Mouse (Mus musculus) T-helper 1 cell (primary cell): ENCODE data around the gene Sde2.

Experiments
- in situ Hi-C: fragments of 300-600 bp; cut with MboI, MseI; formaldehyde crosslinking; loops from one replicate; pipeline ENCODE4 v1.15.1; 2025; ENCODE audit warnings: high pct_unique_total_duplicates

Gene Sde2

DNA sequence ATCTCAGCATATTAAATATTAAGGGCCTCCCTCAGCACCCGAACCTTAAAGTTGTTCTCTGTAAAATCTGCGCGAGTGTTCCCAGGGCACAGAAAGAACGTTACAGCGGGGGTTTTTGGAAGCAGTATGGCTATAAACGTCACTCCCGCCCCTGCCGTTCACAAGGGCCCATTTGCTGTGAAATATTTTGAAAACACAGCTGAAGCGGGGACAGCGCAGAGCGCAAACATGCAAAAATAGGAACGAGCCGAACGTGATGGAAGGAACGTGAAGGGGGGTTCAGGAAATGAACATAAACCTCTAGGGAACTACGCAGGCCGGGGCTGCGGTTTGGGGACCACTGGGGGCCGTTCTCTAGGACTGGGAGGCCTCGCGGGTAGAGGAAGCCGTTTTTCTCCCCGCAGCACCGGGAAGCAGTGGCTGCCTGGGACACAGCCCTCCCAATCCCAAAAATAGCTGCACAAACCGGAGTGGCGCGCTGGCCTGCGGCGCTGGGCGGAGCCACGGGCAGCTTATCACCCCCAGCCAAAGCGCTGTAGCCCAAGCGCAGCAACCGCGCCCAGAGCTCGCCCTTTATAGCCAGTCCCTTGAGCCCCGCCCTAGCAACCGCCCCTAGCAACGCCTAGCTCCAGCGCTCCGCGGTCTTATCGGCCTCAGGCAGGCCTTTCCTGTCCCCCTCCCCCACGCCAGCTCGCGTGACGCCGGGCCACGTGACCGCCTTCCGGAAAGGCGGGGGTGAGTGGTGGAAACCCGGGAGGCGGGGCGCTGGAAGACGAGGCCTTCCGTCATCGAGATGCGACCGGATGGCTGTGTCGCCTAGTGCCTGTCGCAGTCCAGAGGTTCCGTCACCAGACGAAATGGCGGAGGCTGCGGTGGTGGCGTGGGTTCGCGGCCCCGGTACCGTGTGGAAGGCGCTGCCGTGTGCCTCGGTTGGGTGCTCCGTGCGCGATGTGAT is at the start of gene Sde2:
Sde2 (plus strand) TSS at position 812 of the 955 bp plus-strand sequence.
- in situ Hi-C loops, result no loop called here

DNA sequence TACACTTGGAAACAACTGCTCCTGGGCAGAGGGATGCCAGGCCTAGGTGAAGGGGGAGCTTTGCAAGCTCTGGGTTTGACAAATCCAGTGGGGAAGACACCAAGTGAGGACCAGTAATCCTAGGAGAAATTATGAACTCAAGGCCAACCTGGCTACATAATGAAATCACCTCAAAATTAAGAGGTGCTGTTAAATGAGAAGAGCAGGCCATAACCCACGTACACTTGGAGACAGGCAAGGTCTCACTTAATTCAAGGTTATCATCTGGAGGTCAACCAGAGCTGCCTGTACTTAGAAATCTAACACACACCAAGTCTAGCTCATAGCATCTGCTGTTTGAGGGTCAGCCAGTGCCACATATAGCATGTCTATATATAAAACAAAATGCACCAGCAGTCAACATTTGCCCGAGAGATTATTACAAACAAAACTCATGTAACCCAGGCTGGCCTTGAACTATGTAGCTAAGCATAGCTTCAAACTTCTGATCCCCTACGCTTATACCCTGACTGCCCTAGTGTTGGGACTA is 49.4 kb upstream of the Sde2 start:
- in situ Hi-C loops, result loop anchor here (10.0 kb wide), 1 partner anchor 997 kb away; the partner anchor contains the start of genes Ahctf1 and Gm10518

DNA sequence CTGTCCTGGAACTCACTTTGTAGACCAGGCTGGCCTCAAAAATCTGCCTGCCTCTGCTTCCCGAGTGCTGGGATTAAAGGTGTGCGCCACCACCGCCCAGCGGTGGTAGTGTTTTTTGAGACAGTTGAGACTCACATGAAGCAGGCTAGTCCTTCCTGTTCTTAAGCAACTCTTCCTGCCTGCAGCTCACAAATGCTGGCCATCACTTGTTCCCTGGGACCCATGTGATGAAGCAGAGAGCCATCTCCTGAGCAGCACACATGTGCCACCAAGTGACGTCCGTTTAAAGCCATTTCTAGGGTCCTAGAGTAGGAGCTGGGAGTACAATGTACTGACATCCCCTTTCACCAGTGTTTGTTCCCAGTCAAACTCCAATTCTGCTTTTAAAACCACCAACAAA is 47.0 kb upstream of the Sde2 start:
- in situ Hi-C loops, result loop anchor here (10.0 kb wide), 1 partner anchor 999 kb away; the partner anchor contains the start of genes Ahctf1 and Gm10518

DNA sequence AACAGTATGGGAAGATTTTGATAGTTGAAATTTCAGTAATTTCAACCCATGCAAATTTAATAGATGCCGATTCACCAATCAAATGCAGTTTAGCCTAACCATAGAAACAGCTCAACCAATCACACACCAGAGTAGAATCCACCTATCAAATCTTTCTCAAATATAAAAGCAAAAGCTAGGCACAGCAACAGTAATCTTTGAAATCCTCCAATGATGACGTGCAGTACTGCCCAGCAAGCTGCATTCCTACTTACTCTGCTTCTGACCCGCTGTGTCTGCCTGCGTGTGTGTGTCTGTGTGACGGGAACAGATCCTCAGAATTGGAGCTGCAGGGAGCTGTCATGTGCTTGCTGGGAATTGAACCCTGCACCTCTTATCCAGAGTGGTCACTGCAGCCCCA is 42.1 kb upstream of the Sde2 start:
- in situ Hi-C loops, result loop anchor here (10.0 kb wide), 1 partner anchor 1004 kb away; the partner anchor contains the start of genes Ahctf1 and Gm10518

DNA sequence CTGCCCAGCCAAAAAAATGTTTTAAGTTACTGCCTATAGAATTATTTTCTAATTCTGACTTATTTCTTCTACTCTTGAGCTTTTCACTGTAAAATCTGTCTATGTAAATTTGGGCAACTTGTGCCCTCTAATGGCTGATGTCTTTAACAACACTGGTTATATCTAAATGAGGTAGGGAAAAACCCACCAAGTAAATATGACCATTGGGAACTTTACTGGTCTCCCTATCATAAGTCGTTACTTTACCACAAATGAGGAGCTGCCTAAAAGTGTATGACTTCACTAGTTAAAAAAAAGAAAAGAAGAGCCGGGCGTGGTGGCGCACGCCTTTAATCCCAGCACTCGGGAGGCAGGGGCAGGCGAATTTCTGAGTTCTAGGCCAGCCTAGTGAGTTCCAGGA is 40.0 kb upstream of the Sde2 start:
- in situ Hi-C loops, result no loop called here

DNA sequence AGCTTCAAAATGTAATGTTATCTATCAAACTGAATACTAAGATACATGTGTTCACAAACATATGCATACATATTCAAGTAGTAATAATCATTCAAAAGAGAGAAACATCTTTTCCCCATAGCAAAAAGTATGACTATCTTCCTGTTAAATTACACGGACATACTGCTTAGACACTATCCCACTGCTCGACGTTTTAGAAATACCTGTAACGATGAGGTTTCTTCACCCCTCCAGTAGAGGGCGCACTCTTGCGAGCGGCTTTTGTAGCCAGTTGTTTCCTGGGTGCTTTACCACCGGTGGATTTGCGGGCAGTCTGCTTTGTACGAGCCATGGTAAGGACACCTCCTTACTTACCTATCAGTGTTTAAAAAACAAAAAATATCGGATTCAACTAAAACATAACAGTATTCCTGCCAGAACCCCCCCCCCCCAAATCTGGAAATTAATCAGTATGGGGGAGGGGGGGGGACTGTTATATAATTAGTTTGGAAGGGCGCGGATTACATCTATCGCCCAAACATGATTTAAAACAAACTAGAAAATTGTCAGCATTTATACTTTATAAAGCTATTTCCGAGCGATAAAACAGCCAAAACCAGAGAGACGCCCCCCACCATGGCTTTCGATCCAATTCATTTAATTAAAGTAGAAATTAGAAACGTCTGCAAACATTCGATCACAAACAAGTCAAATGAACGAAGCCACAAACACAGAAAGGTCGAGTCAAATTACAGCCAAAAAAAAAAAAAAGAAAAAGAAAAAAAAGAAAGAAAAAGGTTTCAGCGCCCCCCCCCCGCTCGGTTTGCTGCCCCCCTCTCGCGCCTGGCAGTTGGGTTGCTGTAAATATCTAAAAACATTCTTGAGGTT is 39.1 kb upstream of the Sde2 start:
- in situ Hi-C loops, result no loop called here

DNA sequence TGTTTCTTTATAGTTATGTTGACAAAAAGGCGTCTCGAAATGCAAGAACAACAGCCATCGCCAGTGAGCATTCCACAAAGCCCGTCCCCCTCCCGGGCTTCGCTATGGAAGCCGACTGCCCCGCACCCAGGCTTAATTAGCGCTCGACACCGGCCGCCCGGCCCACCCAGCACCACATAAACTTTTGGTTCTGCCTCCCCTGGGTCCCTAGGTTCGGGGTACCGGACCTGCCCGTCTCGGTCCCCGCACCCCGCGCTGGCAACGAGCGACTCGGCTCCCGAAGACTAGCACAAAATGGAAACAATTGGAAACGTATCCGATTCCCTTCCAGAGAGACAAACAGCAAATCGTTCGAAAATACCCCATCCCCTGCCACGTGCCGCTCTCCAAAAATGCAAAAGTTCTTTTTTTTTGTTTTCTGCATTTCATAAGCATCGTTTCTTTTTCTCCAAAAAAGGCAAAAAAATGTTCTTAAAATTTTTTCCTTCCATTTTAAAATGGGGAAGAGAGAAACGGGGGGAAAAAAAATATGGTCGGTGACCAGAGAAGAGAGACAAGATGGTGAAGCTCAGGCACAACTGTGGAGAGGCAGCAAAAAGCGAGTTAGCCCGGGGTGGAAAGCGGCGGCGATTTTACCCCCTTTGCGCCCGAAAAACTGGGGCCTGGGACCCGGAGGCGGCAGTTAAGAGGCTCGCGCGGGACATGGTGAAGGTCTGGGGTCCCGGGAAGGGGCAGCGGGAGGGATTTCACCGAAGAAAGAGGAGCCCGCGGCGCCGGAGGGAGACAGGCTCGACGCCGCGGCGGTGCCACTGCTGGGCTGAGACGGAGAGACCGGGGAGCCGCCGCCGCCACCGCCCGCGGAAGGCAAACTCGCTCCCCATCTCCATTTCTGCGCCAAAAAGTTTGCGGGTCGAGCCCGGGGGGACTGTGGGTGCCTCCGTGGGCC is 38.2 kb upstream of the Sde2 start:
- in situ Hi-C loops, result no loop called here

DNA sequence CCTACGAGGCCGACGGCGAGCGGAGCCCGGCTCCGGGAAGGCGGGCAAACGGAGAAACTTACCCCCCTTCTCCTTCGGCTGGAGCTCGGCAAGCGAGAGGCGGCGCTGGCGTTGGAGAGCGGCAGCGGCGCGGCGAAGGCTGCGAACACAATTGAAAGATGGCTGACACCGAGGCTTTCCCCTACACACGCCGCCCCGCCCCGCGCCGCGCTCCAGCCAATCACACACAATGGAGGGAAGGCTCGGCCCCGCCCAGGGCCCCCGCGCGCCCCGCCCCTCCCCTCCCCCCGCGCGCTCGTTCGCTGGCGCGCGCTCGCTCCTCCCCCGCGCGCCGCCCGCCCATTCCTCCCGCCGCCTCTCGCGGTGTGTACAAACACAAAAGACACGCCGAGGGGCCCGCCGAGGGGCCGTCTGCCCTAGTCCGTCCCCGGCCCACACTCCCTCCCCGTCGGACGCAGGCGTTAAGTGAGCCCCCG is 37.5 kb upstream of the Sde2 start:
- in situ Hi-C loops, result no loop called here

DNA sequence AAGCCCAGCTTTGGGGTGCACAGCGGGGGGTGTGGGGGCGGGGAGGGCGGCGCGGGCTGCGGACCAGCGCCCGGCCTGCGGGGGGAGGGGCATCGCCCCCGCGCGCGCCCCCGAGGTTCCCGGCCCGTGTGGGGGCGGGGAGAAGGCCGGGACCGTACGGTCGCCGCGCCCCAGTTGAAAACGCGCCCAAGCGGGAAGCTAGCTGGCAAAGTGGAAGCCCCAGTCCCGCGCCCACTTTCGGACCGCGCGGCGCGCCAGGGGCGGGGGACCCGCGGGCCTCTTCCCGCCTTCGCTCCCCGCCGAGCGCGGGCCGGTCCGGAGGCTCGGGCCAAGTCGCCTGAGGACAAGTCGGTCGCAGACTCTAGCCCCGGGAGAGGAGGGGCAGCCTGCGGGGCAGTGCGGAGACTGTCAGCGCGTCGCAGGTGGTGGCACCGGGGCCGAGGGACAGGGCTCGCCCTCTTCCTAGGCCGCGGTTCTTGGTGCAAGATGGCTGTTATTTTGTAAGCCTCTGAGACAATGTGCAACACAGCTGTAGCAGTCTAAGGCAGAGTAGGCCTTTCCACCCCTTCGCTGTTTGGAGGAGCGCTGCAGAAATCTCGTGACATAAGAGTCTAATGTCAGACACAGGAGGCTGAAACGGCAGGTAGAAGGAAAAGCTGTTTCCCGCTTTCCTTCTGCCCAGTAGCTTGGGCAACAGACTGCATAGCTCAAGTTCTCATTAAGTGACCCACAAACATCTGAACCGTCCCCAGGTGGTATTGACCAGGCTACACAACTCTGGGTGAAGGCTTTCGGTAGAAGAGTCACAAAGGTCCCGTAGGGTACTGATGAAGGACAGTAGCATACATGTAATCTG is 36.8 kb upstream of the Sde2 start, which contains the start of gene H3f3a:
H3f3a (minus strand) TSS at position 59 of the 856 bp plus-strand sequence.
- in situ Hi-C loops, result no loop called here

DNA sequence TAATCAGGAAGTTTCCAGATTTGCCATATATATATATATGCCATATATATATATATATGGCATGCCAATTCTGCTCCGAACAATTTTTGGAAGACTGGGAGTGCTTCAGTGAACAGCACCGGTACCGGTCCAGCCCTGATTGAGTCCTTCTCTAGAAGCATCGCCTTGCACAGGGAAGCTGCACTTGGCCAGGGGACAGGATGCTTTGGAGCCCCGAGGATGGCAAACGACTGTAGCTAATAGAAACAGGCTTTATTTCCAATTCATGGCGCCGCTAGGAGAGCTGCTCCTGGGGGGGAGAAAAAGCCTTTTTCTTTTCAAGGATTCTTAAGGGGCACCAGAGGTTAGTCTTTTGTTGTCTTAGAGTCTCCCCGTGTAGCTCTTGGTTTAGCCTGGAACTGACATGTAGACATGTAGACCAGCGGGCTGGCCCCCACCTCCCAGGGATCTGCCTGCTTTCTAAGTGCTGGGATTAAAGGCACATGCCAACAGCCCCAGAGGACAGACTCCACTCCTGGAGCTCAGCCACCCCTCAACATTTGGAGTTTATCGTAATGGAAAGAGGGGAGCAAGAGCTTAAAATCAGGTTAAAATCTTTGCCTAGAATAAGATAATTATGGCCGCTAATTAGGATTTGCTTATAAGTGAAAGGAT is 35.4 kb upstream of the Sde2 start:
- in situ Hi-C loops, result no loop called here

DNA sequence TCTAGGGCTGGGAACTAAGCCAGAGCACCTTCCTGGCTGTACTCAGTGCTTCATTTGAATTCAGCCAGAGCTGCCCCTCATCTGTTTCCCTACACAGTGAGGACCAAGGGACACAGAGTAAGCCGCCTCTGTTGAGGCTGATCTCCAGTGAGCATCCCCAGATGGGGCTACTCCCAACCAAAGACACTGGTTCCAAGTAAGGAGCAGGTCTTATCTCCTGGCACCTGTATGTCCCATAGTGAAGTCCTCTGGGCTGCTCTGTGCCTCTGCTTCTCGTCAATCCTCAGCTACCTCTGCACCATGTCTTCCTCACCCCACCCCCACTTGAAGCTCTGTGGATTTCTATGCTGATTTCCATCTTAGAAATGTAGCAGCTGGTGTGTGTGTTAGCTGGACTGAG is 32.9 kb upstream of the Sde2 start:
- in situ Hi-C loops, result no loop called here

DNA sequence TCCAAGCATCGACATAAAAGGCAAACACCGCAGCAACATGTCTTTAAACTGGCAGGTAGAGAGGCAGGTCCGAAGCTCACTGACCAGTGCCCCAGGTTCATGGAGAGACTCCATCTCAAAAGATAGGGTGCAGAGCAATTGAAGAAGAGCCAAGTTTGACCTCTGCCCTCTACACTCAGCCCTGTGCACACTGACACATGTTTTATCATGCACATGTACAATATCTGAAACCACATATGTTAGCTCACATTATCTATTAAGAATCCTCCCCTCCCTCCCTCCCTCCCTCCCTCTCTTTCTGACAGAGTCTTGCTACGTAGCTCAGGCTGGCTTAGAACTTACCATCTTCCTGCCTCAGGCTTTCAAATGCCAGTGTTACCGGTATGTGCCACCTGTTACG is 29.8 kb upstream of the Sde2 start:
- in situ Hi-C loops, result no loop called here

DNA sequence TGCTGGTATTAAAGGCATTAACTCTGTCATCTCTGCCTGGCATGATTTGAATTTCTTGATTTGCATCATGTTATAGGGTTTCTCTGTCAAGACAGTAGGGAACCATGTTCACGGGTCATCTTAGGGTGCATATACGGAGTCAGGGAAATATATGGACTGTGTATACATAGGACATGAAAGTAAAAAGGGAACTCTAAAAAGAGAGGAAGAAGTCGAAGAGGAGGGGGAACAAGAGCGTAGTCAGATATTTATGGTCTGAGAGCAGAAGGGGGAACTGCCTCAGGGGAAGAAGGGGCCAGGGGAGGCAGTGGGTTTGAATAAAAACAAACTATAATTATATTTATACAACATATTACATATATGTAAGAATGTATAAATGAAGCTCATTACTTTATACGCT is 28.7 kb upstream of the Sde2 start:
- in situ Hi-C loops, result no loop called here

DNA sequence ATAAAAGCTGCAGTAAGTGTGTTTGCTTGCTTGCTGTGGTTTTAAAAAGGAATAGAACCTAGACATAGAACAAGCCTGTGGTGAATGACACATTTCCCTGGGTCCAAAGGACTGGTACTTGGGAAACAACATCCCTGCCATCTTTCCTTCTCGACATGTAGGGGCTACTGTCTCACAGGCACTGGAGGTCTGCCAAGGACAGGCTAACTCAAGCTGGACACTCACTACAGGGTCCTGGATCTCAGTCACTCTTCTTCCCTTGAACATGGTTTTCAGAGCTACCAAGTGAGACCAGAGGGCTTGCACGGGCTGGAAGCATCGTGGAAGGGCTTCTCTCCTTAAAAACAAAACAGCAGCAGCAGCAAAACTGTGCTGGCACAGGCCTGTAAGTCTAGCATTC is 27.2 kb upstream of the Sde2 start:
- in situ Hi-C loops, result no loop called here

DNA sequence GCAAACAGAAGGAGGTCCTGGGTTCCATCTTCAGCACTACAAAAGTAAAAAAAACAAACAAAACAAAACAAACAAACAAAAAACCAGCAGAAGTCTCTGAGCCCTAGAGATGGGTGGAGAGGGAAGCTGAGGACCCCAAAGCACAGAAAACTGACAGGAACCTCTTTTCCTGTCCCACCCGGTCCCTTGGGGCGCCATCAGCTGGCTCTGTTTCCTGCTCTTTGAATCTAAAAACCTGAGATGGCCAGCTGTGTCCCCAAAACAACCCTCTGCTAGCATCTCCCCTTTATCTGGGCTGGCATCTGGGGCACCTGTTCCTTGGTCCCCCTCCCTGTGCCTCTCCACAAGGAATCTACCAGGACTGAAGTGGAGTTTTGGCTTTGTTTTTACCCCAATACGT is 26.2 kb upstream of the Sde2 start:
- in situ Hi-C loops, result no loop called here

DNA sequence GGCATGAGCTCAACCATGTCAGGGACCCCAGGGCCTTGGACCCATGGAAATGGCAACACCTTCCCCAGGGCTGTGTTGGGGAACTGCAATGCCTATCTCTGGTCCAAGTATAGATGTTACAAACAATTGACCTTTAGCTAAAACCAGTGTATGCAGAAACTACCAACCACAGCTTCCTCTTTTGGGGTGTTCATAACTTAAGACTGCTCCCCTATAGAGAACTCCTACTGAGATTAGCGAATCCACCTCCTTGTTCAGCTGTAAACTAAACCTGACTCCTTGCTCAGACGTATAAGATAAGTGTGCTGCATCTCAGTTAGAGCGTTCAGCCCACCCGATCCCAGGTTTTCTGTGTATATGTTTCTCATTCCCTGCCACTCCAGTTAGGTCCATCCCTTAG is 24.3 kb upstream of the Sde2 start:
- in situ Hi-C loops, result no loop called here

DNA sequence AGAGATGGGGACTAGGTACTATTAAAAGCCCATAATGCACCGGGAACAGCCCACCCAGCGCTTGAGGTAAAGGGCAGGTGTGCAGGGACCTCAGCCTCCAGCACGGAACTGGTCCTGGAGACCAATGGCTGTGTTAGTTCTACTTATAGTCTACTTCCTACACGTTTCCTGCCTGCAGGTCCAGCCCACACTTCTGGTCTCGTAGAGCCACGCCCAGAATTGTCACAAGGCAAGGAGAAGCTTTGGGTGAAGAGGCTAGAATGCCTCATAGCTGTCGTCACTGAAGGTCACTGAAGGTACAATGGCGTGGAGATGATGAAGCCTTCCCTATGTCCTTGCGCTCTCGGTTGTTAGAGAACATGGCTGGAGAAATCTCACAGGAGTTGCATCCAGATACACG is 21.2 kb upstream of the Sde2 start:
- in situ Hi-C loops, result no loop called here

DNA sequence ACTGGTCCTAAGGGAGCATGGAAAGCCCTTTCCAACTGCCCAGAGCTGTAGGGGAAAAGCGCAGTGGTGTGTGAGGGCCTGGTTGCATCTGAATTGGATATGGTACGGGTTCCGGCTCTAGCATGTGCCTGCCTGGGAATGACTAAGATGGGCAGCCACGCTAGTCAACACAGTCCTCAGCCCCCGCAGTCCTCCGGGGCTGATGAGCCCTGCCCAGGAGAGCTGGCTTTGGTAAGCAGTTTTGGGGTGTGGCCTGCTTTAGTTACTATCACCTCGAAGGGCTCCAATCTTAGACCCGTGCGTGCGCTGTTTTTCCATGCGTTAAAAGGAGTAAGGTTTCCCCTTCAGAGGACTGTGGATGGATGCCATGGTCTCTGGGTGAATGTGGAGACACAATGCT is 20.8 kb upstream of the Sde2 start:
- in situ Hi-C loops, result no loop called here
